Mouse (Mus musculus): ENCODE measurements around the gene Bcl9l. TPM values are rescaled to one million over a fixed set of nuclear protein-coding genes. Genes with fewer than 3 reads are reported as not detected.

Gene Bcl9l
- total and polyA plus RNA-seq, 3 experiments, result 0.58 to 5.1 TPM; not detected in 1

GRCm38 (mm10) chr9:44490086-44490967 is 7.7 kb downstream of the Bcl9l start:
- H3K4me1 ChIP-seq (ENCODE audit: control insufficient read depth in 1 of 2, insufficient read depth in 2 of 2, low read length in 2 of 2), result peaks cover 0 to 16% of the 10 kb centered on the region in 2 experiments; a peak in 2 of 4 replicates
- H3K9ac ChIP-seq (ENCODE audit: control insufficient read depth, low read depth, low read length, poor library complexity, severe bottlenecking), result no peak overlapping the region
- no peak overlapping the region for H3K4me3 ChIP-seq (ENCODE audit: control insufficient read depth in 1 of 2, insufficient read depth in 1 of 2, low read depth in 2 of 2, low read length in 2 of 2)
- H3K36me3 ChIP-seq (ENCODE audit: control insufficient read depth in 1 of 2, insufficient read depth in 2 of 2, low read length in 2 of 2), result peaks cover 0 to 11% of the 10 kb centered on the region in 2 experiments; a peak in 2 of 4 replicates
- no peaks in the 10 kb centered on the region for H3K9me3 ChIP-seq (replicated peaks; ENCODE audit: insufficient read depth, low read length)
- H3K27me3 ChIP-seq (ENCODE audit: control insufficient read depth in 1 of 2, insufficient read depth in 2 of 2, low read length in 2 of 2), result no peaks in the 10 kb centered on the region
- no peaks in the 10 kb centered on the region for H3K79me2 ChIP-seq (ENCODE audit: control insufficient read depth, insufficient read depth, low read length, poor library complexity)
- no peak for DNase-seq (ENCODE audit: low read depth, low spot score)
- no peak overlapping the region for H3K27ac ChIP-seq (ENCODE audit: control insufficient read depth, low read depth, low read length)
- TF ChIP-seq ZMIZ1 (IDR thresholded peaks at IDR 0.05; ENCODE audit: low read depth, low read length) (no peak), EP300 (IDR thresholded peaks at IDR 0.05; ENCODE audit: low read depth in 1 of 2, low read length in 2 of 2) (no peak), GATA1 (IDR thresholded peaks at IDR 0.05; ENCODE audit: low read depth, low read length) (no peak), ELF1 (IDR thresholded peaks at IDR 0.05; ENCODE audit: low read depth, low read length) (no peak), MYB (IDR thresholded peaks at IDR 0.05; ENCODE audit: low read depth, low read length) (no peak), RCOR1 (IDR thresholded peaks at IDR 0.05; ENCODE audit: low read depth, low read length) (no peak), GABPA (IDR thresholded peaks at IDR 0.05; ENCODE audit: low read depth, low read length) (no peak)

- no peaks in the 10 kb centered on the region for H3K27me3 ChIP-seq (ENCODE audit: control insufficient read depth in 1 of 2, insufficient read depth in 2 of 2, low read length in 2 of 2)
- peaks cover 0 to 18% of the 10 kb centered on the region in 2 experiments; a peak in 2 of 4 replicates for H3K4me1 ChIP-seq (ENCODE audit: control insufficient read depth in 1 of 2, insufficient read depth in 2 of 2, low read length in 2 of 2)
- H3K4me3 ChIP-seq (ENCODE audit: control insufficient read depth in 1 of 2, insufficient read depth in 1 of 2, low read depth in 2 of 2, low read length in 2 of 2), result no peak overlapping the region
- H3K9me3 ChIP-seq (replicated peaks; ENCODE audit: insufficient read depth, low read length), result no peaks in the 10 kb centered on the region
- no peaks in the 10 kb centered on the region for H3K79me2 ChIP-seq (ENCODE audit: control insufficient read depth, insufficient read depth, low read length, poor library complexity)
- no peak overlapping the region for H3K27ac ChIP-seq (ENCODE audit: control insufficient read depth, low read depth, low read length)
- H3K36me3 ChIP-seq (ENCODE audit: control insufficient read depth in 1 of 2, insufficient read depth in 2 of 2, low read length in 2 of 2), result peaks cover 0 to 11% of the 10 kb centered on the region in 2 experiments; a peak in 2 of 4 replicates
- no peak for DNase-seq (ENCODE audit: low read depth, low spot score)
- TF ChIP-seq RAD21 (IDR thresholded peaks at IDR 0.05; ENCODE audit: low read depth, low read length) (no peak), ZC3H11A (IDR thresholded peaks at IDR 0.05; ENCODE audit: low read depth, low read length) (no peak), GATA1 (IDR thresholded peaks at IDR 0.05; ENCODE audit: low read depth, low read length) (no peak), CHD1 (IDR thresholded peaks at IDR 0.05; ENCODE audit: low read depth, low read length) (no peak), TBP (IDR thresholded peaks at IDR 0.05; ENCODE audit: low read depth, low read length) (no peak), USF1 (IDR thresholded peaks at IDR 0.05; ENCODE audit: low read depth, low read length) (no peak), USF2 (IDR thresholded peaks at IDR 0.05; ENCODE audit: borderline replicate concordance in 1 of 2, insufficient read depth in 1 of 2, low read depth in 1 of 2, low read length in 2 of 2) (no peak), SIN3A (IDR thresholded peaks at IDR 0.05; ENCODE audit: low read length) (no peak)
- no peak overlapping the region for H3K9ac ChIP-seq (ENCODE audit: control insufficient read depth, low read depth, low read length, poor library complexity, severe bottlenecking)
Observed at GRCm38 (mm10) chr9:44491351-44491750, 8.7 kb downstream of the Bcl9l start.
